Mouse (Mus musculus): ENCODE data around the gene Ccdc148.

DNA sequence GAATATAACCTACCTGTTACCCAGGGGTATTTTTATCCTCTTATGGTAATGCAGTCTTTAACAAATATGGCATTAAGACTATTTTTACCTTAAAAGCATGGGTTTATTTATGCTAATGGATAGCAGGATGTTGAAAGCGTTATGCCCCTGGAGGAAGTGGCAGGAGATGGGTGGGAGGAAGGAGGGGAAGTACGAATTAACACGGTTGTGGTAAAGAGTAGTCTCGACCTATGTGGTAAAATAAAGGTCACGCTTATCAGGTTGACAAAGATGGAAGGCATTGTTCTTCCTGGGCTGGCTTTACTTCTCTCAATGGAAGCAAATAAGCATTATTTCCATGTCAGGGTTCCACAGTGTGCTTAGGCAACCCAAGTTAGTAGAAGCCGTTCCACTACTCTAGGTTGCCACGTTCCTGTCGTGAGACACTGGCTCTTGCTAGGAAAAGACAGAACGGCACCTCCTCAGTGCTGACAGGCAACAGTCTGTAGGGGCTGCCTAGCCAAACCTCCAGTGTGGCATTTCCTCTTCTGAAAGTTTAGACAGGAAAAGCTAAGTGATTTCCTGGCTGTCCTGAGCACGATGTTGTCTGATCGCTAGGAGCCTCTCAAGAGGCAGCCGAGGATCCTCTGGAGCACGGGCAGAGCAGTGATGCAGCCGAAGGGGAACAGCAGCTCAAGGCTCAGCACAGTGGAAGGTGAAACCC is 253.5 kb downstream of the Ccdc148 start:
- TF ChIP-seq GATA1 (IDR thresholded peaks at IDR 0.05; ENCODE audit: borderline replicate concordance, low read length) (no peak), FLI1 (IDR thresholded peaks at IDR 0.05; ENCODE audit: low read length) (no peak)
